Mouse (Mus musculus) gastrocnemius, postnatal 10 days (tissue): ENCODE data around the gene Hist1h2ak. TPM values are rescaled to one million over a fixed set of nuclear protein-coding genes. Genes with fewer than 3 reads are reported as not detected.
A peak's percentile ranks its signal among the peaks of the same experiment; 100 is the strongest.
"Not testable (repeated sequence)": the region's sequence is repeated elsewhere in the genome, so short reads cannot be mapped to it uniquely, and the experiment has no call there.

ENCODE experiments used
- DNase-seq: peaks from one replicate; pipeline ENCODE4 v3.0.0; 2021; ENCODE audit warnings: mixed read lengths
- long read RNA-seq, 2 experiments: library from polyadenylated mRNA; stranded (forward); transcript quantifications; one replicate each; pipeline ENCODE4 v2.0.0; 2021
- total RNA-seq, 2 experiments: library from RNA; stranded (reverse); gene quantifications; 2 replicates each; pipeline ENCODE4 v1.2.3; 2021

Gene Hist1h2ak
- 10 to 100 TPM; 71.7 to 78.9 TPM for total RNA-seq
- long read RNA-seq, experiment 1: 0 reads
- long read RNA-seq, experiment 2: 0 reads

GRCm38 (mm10) chr13:21753524-21754285 lies at the start of gene Hist1h2ak, which contains the start of gene Hist1h2bn:
TSS of gene Hist1h2ak (minus strand) at chr13:21753827.
TSS of gene Hist1h2bn (plus strand) at chr13:21754123.
- peak; percentile 19 for DNase-seq

- DNase-seq: not testable (repeated sequence)
Measured at GRCm38 (mm10) chr13:21803058-21803457, 49.4 kb upstream of the Hist1h2ak start.

DNA sequence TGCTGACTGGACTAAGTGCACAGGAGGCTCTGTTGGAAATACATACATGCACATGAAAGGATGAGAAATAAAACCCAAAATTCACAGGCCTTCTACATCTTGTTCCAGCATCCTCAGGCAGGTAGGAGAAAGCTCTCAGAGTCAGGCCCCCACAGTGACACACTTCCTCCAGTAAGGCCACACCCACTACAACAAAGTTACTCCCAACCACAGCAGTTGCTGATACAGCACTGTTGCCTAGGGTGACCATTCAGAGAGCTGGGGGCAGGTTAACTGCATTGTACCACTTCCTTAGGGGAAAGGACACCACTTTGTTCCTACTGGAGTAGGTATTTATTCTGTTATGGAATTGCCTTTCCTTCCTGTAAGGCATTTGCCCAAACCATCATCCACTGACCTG lies 43.5 kb upstream of the Hist1h2ak start:
- DNase-seq: not testable (repeated sequence)

DNA sequence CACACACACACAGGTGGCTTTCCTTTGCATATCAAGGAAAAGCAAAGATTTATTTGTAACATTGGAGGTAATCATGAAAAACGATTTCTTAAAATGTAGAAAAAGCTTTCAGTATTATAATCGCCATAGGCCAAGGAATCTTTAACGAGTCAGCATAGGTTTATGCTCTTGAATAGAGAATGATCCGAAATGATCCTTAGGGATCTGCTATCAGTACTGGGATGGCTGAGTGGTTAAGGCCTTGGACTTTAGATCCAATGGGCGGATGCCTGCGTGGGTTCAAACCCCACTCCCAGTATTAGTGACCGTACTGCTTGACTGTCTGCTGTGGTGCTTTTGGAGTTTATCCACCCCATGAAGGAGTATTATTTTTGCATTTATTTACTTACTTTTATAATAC lies 42.0 kb upstream of the Hist1h2ak start:
- DNase-seq: no peak

GRCm38 (mm10) chr13:21790601-21791283 lies 37.1 kb upstream of the Hist1h2ak start:
- no peak for DNase-seq

DNA sequence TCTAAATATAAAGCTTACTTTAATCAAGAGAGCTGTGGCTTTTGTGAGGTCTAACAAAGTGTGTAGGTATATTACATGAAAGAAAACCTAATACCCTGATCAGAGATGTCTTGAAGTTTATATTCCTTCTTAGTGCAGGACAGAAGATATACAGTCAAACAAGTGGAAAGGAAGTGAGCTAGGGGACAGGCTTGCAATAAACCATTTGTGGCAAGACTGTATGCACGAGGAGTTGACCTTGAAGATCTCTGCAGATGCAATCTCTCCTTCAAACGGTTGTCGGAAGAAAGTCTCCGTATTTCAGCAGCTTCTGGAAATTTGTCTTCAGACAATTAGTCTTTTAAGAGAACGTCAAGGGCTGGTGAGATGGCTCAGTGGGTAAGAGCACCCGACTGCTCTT lies 36.3 kb upstream of the Hist1h2ak start:
- DNase-seq: no peak

DNA sequence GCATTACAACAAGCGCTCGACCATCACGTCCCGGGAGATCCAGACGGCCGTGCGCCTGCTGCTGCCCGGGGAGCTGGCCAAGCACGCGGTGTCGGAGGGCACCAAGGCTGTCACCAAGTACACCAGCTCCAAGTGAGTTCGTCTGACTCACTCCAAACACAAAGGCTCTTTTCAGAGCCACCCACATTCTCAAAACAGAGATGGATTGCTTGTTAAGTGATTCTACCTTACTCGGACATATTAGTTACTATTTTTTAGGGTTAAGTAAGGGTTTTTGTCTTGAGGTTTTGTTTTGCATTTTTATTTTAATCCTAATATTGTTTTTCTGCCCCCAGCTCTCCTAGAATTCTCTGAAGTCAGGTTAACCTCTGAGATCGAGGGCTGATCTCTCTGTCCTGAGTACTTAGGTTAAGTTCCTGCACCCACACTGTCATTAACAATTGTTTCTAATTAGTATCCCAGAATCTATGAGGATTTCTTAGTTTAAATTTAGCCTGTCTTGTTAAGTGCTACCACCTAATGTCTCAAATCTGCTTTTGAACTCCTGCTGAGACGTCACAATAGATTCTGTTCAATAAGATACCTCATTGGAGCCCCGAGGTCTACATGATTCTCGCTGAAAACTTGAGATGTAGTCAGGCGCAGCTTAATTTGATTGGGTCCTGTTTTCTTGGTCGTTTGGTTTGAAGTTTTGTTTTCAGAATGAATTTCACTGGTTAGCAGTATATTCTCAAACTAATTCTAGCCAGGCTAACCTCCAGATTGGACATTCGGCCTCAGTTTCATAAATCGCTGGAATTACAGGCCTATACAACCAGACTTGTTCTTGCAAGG lies 34.4 kb upstream of the Hist1h2ak start:
- no peak for DNase-seq

- peak; percentile 69 for DNase-seq
Measured at GRCm38 (mm10) chr13:21786899-21787629, 33.4 kb upstream of the Hist1h2ak start, which contains the start of the genes Hist1h2an and Hist1h2bp. TSS of gene Hist1h2an (minus strand) at chr13:21787218. TSS of gene Hist1h2bp (plus strand) at chr13:21787461.

GRCm38 (mm10) chr13:21786189-21786898 lies 32.7 kb upstream of the Hist1h2ak start:
- no peak for DNase-seq

DNA sequence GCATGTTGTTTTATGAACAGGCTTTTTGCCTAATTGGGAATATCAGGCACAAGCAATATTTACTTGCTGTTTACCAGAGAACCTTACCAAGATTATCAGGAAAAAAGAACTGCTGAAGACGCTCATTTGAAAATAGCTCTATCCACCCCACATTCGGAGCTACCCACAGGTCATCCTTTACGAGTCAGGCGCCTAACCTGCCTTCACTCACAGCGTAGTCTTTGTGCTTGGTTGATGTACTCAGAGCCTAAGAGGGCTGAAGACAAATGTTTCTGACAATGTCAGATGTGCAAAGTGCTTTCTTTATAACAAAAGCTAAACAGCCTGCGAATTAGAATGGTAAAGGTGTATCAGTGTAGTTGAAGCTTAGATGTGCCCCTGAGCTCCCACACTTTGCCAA lies 30.7 kb upstream of the Hist1h2ak start:
- DNase-seq: no peak

DNA sequence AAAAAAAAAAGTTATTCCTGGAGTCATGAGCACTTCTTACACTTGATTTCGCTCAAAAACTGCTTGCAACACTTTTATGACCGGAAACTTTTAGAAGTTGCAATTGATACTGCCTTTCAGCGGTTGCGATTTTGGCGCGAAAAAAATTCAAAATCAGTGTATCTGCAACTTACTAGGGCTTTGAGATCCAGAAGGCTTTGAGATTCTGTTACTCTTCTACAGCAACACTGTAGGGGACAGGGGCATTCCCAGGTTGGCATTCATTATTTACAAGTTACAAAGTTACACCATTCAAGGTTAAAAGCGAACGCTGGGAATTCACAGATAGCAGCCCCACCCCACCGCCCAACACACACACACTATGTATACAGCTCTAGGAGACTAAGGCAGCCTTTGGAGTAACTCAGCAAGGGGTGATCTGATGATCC lies 30.1 kb upstream of the Hist1h2ak start:
- no peak for DNase-seq

GRCm38 (mm10) chr13:21783255-21783617 lies 29.6 kb upstream of the Hist1h2ak start, which contains the start of gene Hist1h3i:
TSS of gene Hist1h3i (minus strand) at chr13:21783370.
- peak; percentile 8 for DNase-seq

GRCm38 (mm10) chr13:21782361-21783254 lies 29.0 kb upstream of the Hist1h2ak start:
- not testable (repeated sequence) for DNase-seq

GRCm38 (mm10) chr13:21781639-21782038 lies 28.0 kb upstream of the Hist1h2ak start:
- no peak for DNase-seq

GRCm38 (mm10) chr13:21781021-21781555 lies 27.5 kb upstream of the Hist1h2ak start:
- no peak for DNase-seq

DNA sequence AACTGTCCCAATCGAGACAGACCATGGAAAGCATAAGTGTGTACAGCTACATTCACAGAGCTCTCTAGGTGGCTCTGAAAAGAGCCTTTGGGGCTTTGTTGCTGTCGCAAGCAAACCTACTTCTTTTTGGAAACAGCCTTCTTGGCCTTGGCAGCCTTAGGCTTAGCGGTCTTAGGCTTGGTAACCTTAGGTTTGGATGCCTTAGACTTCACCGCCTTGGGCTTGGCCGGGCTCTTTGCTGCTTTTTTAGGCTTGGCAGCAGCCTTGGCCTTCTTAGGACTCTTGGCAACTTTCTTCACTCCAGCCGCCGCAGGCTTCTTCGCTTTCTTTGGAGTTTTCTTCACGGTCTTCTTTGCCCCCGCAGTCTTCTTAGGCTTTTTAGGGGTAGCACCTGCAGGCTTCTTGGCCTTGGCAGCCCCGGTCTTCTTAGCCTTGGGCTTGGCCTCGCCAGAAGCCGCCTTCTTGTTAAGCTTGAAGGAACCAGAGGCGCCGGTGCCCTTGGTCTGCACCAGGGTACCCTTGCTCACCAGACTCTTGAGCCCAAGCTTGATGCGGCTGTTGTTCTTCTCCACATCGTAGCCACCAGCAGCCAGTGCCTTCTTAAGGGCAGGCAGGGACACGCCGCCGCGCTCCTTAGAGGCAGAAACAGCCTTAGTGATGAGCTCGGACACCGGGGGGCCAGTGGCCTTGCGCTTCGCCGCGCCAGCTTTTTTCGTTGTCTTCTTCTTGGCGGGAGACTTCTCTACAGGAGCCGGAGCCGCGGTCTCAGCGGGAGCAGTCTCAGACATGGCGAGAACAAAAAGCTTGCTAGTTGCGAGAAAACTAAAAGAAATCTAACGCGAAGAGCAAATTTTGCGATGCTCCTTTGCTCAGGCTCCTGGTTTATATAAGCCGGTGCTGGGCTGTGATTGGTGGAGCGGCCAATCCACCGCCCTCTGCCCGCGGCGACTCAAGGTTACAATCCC lies 26.4 kb upstream of the Hist1h2ak start, which contains the start of gene Hist1h1b:
Gene Hist1h1b, minus strand, starts transcription at position 859 of the 965 bp plus-strand sequence.
- DNase-seq: peak; percentile 50

DNA sequence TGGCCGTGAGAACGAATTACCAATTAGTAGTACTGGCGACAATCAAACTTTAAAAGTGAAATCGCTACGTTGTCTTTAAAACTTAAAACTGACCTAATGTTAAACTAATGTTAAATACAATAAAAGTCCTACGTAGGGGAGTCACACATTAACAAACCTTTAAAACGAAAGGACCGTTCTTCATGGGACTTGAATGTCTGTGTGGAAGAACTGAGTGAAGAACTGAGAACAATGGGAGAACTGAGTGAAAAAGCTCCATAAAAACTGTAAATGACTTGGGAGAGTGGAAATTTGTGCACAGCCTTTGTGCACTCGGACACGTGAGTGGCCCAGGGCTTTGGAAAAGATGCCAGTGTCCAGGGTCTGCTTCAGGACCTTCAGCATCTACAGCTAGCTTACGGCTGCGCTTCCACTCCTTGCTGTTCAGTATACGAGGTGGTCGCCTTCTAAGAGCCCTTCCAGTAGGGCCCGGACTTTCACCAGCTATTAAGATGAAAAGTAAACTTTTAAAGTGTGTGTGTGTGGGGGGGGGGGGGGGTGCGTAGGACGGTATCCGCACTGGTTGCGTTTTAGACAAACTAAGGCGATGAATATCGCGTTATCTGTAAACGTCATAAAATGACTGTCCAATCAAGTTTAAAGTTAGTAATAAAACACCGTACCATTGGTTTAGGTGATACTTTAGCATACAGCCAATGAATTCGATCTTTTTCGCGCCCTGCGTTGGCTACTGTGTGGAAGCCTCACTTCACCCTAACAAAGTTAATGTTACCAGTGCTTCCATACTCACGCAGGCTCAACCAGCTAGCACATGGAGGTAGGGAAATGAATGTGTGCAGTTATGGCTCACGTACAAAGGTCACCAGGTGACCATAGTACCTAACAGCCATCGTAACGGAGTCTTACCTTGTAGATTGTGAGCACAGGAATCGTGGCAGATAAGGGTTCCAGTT lies 25.5 kb upstream of the Hist1h2ak start:
- peak; percentile 55 for DNase-seq
